Mouse (Mus musculus): ENCODE results near the gene Vgll4. TPM values are rescaled to one million over a fixed set of nuclear protein-coding genes. Genes with fewer than 3 reads are reported as not detected.

Gene Vgll4
- polyA plus RNA-seq, 1 experiment from 2014 or later, result 52.7 TPM

DNA sequence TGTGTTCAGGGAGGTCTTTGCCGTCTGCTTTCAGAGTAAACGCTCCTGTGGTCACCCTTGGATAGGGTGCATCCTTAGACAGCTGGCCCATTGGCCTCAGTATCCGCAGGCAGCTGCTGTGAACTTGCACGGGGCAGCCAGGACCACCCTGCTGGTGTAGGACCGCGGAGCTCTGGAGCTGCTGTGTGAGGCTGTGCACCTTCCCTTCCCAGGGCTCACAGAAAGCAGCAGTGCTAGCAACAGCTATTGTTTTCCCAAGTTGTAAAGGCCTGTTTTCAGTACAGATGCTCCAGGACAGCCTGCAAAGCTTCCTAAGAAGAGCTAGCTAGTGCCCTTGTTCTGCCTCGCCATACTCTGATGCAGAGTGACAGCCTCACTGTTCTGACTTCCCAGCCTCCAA is 118.1 kb downstream of the Vgll4 start:
- WGBS, result 77% methylated on average over 7 of the region's 7 CpGs
- H3K4me3 ChIP-seq (ENCODE audit: control insufficient read depth in 1 of 2, insufficient read depth in 1 of 2, low read depth in 1 of 2, low read length in 2 of 2), result no peak overlapping the region
- no peak overlapping the region for H3K4me2 ChIP-seq (ENCODE audit: low read length)
- no peaks in the 10 kb centered on the region for H3K27me3 ChIP-seq (ENCODE audit: control insufficient read depth, insufficient read depth, low read length)
- peaks cover 31 to 36% of the 10 kb centered on the region in 2 experiments for H3K4me1 ChIP-seq (ENCODE audit: control insufficient read depth in 2 of 2, insufficient read depth in 2 of 2, low read length in 2 of 2)
- H3K9me3 ChIP-seq (ENCODE audit: control insufficient read depth, low read length), result no peaks in the 10 kb centered on the region
- H3K9ac ChIP-seq (ENCODE audit: low read length), result no peak overlapping the region
- no peak for ATAC-seq (ENCODE audit: insufficient number of reproducible peaks, insufficient read depth, low FRiP score, low read depth)
- H3K36me3 ChIP-seq (ENCODE audit: control insufficient read depth, insufficient read depth, low read length), result no peaks in the 10 kb centered on the region
- H3K27ac ChIP-seq (replicated peaks in 1 of 2; ENCODE audit: control insufficient read depth in 1 of 2, insufficient read depth in 1 of 2, low read depth in 2 of 2, low read length in 2 of 2), result no peak overlapping the region

GRCm38 (mm10) chr6:114849787-114850186 is 120.0 kb downstream of the Vgll4 start:
- Histone ChIP-seq H3K9ac (ENCODE audit: low read length) (no peak overlapping the region), H3K4me3 (ENCODE audit: control insufficient read depth in 1 of 2, insufficient read depth in 1 of 2, low read depth in 1 of 2, low read length in 2 of 2) (no peak overlapping the region), H3K4me1 (ENCODE audit: control insufficient read depth in 2 of 2, insufficient read depth in 2 of 2, low read length in 2 of 2) (peaks cover 18 to 31% of the 10 kb centered on the region in 2 experiments), H3K9me3 (ENCODE audit: control insufficient read depth, low read length) (no peaks in the 10 kb centered on the region), H3K27ac (replicated peaks in 1 of 2; ENCODE audit: control insufficient read depth in 1 of 2, insufficient read depth in 1 of 2, low read depth in 2 of 2, low read length in 2 of 2) (no peak overlapping the region), H3K4me2 (ENCODE audit: low read length) (no peak overlapping the region), H3K36me3 (ENCODE audit: control insufficient read depth, insufficient read depth, low read length) (no peaks in the 10 kb centered on the region), H3K27me3 (ENCODE audit: control insufficient read depth, insufficient read depth, low read length) (no peaks in the 10 kb centered on the region)
- WGBS, result 79% methylated on average over 8 of the region's 8 CpGs
- no peak for ATAC-seq (ENCODE audit: insufficient number of reproducible peaks, insufficient read depth, low FRiP score, low read depth)

GRCm38 (mm10) chr6:114848761-114849160 is 121.0 kb downstream of the Vgll4 start:
- Histone ChIP-seq H3K27me3 (ENCODE audit: control insufficient read depth, insufficient read depth, low read length) (no peaks in the 10 kb centered on the region), H3K4me2 (ENCODE audit: low read length) (no peak overlapping the region), H3K4me1 (ENCODE audit: control insufficient read depth in 2 of 2, insufficient read depth in 2 of 2, low read length in 2 of 2) (peaks cover 14 to 22% of the 10 kb centered on the region in 2 experiments), H3K9ac (ENCODE audit: low read length) (no peak overlapping the region), H3K36me3 (ENCODE audit: control insufficient read depth, insufficient read depth, low read length) (no peaks in the 10 kb centered on the region), H3K4me3 (ENCODE audit: control insufficient read depth in 1 of 2, insufficient read depth in 1 of 2, low read depth in 1 of 2, low read length in 2 of 2) (no peak overlapping the region), H3K27ac (replicated peaks in 1 of 2; ENCODE audit: control insufficient read depth in 1 of 2, insufficient read depth in 1 of 2, low read depth in 2 of 2, low read length in 2 of 2) (no peak overlapping the region; a peak in 1 of 4 replicates), H3K9me3 (ENCODE audit: control insufficient read depth, low read length) (no peaks in the 10 kb centered on the region)
- WGBS, result 35% methylated on average over 7 of the region's 7 CpGs
- no peak for ATAC-seq (ENCODE audit: insufficient number of reproducible peaks, insufficient read depth, low FRiP score, low read depth)

DNA sequence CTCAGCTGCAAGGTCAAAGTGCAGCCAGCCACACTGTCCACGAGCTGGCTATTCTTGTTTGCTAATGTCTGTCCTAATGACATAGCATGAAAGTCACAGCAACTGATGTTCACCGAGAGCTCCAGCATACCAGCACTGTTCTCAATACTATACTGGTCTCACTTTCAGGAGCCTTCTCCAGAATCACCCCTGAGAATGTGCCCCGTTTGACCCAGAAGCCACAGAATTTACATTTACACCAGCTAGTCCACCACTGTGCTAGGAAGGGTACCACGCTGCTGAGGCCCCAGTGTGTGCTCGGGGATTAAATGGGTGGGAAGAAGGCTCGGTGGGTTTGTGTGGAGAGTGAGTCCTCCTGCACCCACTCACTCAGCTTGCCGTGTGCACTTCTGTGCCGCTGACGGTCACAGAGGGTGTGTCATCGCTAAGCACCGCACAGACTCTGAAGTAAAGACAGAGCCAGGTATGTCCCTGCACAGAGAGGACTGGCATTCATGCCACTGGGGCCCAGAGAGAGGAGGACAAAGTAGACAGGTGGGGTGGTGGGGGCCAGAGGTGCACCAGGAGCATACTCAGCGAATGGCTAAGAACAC is 122.1 kb downstream of the Vgll4 start:
- ATAC-seq (ENCODE audit: insufficient number of reproducible peaks, insufficient read depth, low FRiP score, low read depth), result no peak
- Histone ChIP-seq H3K4me2 (ENCODE audit: low read length) (no peak overlapping the region), H3K9ac (ENCODE audit: low read length) (no peak overlapping the region), H3K27ac (replicated peaks in 1 of 2; ENCODE audit: control insufficient read depth in 1 of 2, insufficient read depth in 1 of 2, low read depth in 2 of 2, low read length in 2 of 2) (no peak overlapping the region), H3K36me3 (ENCODE audit: control insufficient read depth, insufficient read depth, low read length) (no peaks in the 10 kb centered on the region), H3K4me1 (ENCODE audit: control insufficient read depth in 2 of 2, insufficient read depth in 2 of 2, low read length in 2 of 2) (peaks cover 14 to 22% of the 10 kb centered on the region in 2 experiments), H3K4me3 (ENCODE audit: control insufficient read depth in 1 of 2, insufficient read depth in 1 of 2, low read depth in 1 of 2, low read length in 2 of 2) (no peak overlapping the region), H3K27me3 (ENCODE audit: control insufficient read depth, insufficient read depth, low read length) (no peaks in the 10 kb centered on the region), H3K9me3 (ENCODE audit: control insufficient read depth, low read length) (peaks cover 3% of the 10 kb centered on the region; the same call in 1 of the 2 replicates)
- 80% methylated on average over 12 of the region's 12 CpGs for WGBS

DNA sequence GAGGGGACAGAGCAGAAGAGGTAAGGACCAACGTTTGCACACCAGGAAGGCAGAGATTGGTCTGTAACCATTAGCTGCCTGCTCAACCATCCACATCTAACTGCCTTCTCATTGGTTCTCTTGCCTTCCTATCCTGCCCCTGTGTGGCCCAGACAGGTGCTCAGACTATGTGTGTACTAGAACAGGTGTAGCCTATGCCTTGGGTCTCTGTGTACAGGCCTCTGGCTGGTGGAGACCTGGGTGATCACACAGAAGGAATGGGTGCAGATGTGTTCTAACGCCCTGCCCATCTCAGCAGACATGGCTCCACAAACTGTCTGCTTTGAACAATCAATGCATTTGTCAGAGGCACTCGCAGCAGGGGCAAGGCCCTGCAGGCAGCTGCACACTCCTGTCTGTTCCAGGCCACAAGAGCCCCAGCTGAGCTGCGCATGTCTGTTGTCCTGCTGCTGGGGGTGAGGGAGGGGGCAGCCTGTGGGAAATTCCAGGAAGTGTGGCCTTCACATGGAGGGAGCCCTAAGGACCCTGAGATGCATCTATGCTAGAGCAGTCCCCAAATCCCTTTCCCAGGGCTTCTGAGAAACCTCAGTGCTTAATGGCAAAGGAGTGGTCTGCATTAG is 123.5 kb downstream of the Vgll4 start:
- ATAC-seq (ENCODE audit: insufficient number of reproducible peaks, insufficient read depth, low FRiP score, low read depth), result no peak

DNA sequence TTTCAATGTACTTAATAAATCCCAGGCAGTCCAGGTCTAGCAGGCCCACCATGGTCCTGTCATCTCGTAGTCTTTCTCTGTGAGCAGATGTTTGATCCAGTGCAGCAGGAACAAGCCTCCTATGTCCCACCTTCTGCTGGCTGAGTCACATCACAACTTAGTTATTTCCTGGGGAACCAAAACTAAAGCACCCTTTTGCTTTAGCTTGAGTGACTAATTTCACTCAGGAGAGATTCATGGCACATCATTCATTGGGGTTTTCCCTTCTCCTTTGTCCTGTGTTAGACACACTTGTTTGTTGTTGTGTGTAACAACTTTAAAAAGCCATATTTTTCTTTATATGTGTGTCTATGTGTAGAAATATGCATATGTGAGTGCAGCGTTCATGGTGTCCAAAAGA is 126.9 kb downstream of the Vgll4 start:
- Histone ChIP-seq H3K9me3 (ENCODE audit: control insufficient read depth, low read length) (peaks cover 3% of the 10 kb centered on the region; the same call in 1 of the 2 replicates), H3K4me3 (ENCODE audit: control insufficient read depth in 1 of 2, insufficient read depth in 1 of 2, low read depth in 1 of 2, low read length in 2 of 2) (no peak overlapping the region), H3K36me3 (ENCODE audit: control insufficient read depth, insufficient read depth, low read length) (no peaks in the 10 kb centered on the region), H3K27me3 (ENCODE audit: control insufficient read depth, insufficient read depth, low read length) (no peaks in the 10 kb centered on the region), H3K4me2 (ENCODE audit: low read length) (no peak overlapping the region), H3K9ac (ENCODE audit: low read length) (no peak overlapping the region), H3K4me1 (ENCODE audit: control insufficient read depth in 2 of 2, insufficient read depth in 2 of 2, low read length in 2 of 2) (peaks cover 14 to 34% of the 10 kb centered on the region in 2 experiments), H3K27ac (replicated peaks in 1 of 2; ENCODE audit: control insufficient read depth in 1 of 2, insufficient read depth in 1 of 2, low read depth in 2 of 2, low read length in 2 of 2) (no peak overlapping the region)
- 89% methylated on average over 2 of the region's 2 CpGs for WGBS
- no peak for ATAC-seq (ENCODE audit: insufficient number of reproducible peaks, insufficient read depth, low FRiP score, low read depth)

More for the DNA sequence above, 123.5 kb downstream of the Vgll4 start:
- Histone ChIP-seq H3K27ac (replicated peaks in 1 of 2; ENCODE audit: control insufficient read depth in 1 of 2, insufficient read depth in 1 of 2, low read depth in 2 of 2, low read length in 2 of 2) (no peak overlapping the region; a peak in 1 of 4 replicates), H3K9me3 (ENCODE audit: control insufficient read depth, low read length) (peaks cover 3% of the 10 kb centered on the region; the same call in 1 of the 2 replicates), H3K36me3 (ENCODE audit: control insufficient read depth, insufficient read depth, low read length) (no peaks in the 10 kb centered on the region), H3K4me3 (ENCODE audit: control insufficient read depth in 1 of 2, insufficient read depth in 1 of 2, low read depth in 1 of 2, low read length in 2 of 2) (no peak overlapping the region), H3K4me1 (ENCODE audit: control insufficient read depth in 2 of 2, insufficient read depth in 2 of 2, low read length in 2 of 2) (peaks cover 14 to 26% of the 10 kb centered on the region in 2 experiments), H3K9ac (ENCODE audit: low read length) (0 out of 2 replicates have a peak overlapping the region, but pooled peaks have one; percentile 16), H3K27me3 (ENCODE audit: control insufficient read depth, insufficient read depth, low read length) (no peaks in the 10 kb centered on the region), H3K4me2 (ENCODE audit: low read length) (no peak overlapping the region)
- WGBS, result 59% methylated on average over 4 of the region's 4 CpGs

- ATAC-seq (ENCODE audit: insufficient number of reproducible peaks, insufficient read depth, low FRiP score, low read depth), result no peak
- Histone ChIP-seq H3K4me2 (ENCODE audit: low read length) (no peak overlapping the region), H3K36me3 (ENCODE audit: control insufficient read depth, insufficient read depth, low read length) (no peaks in the 10 kb centered on the region), H3K4me1 (ENCODE audit: control insufficient read depth in 2 of 2, insufficient read depth in 2 of 2, low read length in 2 of 2) (peaks cover 15 to 36% of the 10 kb centered on the region in 2 experiments), H3K9ac (ENCODE audit: low read length) (no peak overlapping the region), H3K9me3 (ENCODE audit: control insufficient read depth, low read length) (peaks cover 3% of the 10 kb centered on the region; the same call in 1 of the 2 replicates), H3K4me3 (ENCODE audit: control insufficient read depth in 1 of 2, insufficient read depth in 1 of 2, low read depth in 1 of 2, low read length in 2 of 2) (no peak overlapping the region), H3K27ac (replicated peaks in 1 of 2; ENCODE audit: control insufficient read depth in 1 of 2, insufficient read depth in 1 of 2, low read depth in 2 of 2, low read length in 2 of 2) (no peak overlapping the region), H3K27me3 (ENCODE audit: control insufficient read depth, insufficient read depth, low read length) (no peaks in the 10 kb centered on the region)
- 73% methylated on average over 3 of the region's 3 CpGs for WGBS
These were observed 127.7 kb downstream of the Vgll4 start for GRCm38 (mm10) chr6:114842131-114842530.

Data from heart, embryonic 14.5 days (tissue).